Mouse (Mus musculus): ENCODE data around the gene Hyal3.

The Hyal3 gene

GRCm38 (mm10) chr9:107617461-107617860, 36.8 kb downstream of the Hyal3 start:
- DNase-seq (ENCODE audit: low spot score): no peak

GRCm38 (mm10) chr9:107618098-107618497, 37.5 kb downstream of the Hyal3 start:
- DNase-seq (ENCODE audit: low spot score): no peak

GRCm38 (mm10) chr9:107618778-107619545, 38.3 kb downstream of the Hyal3 start:
- no peak for DNase-seq (ENCODE audit: low spot score)

- no peak for DNase-seq (ENCODE audit: low spot score)
These were observed 38.9 kb downstream of the Hyal3 start for GRCm38 (mm10) chr9:107619546-107619879.

- DNase-seq (ENCODE audit: low spot score): no peak
These were observed 40.3 kb downstream of the Hyal3 start for GRCm38 (mm10) chr9:107620954-107621353.

- no peak for DNase-seq (ENCODE audit: low spot score)
These were observed 43.9 kb downstream of the Hyal3 start for GRCm38 (mm10) chr9:107624539-107624938.

GRCm38 (mm10) chr9:107624951-107625350, 44.3 kb downstream of the Hyal3 start:
- no peak for DNase-seq (ENCODE audit: low spot score)

- DNase-seq (ENCODE audit: low spot score): no peak
These were observed 44.9 kb downstream of the Hyal3 start for GRCm38 (mm10) chr9:107625351-107626128.

GRCm38 (mm10) chr9:107626158-107626843, 45.7 kb downstream of the Hyal3 start:
- DNase-seq (ENCODE audit: low spot score): no peak

GRCm38 (mm10) chr9:107626844-107627277, 46.2 kb downstream of the Hyal3 start:
- DNase-seq (ENCODE audit: low spot score): peak; percentile 98

GRCm38 (mm10) chr9:107627387-107628255, 47.0 kb downstream of the Hyal3 start:
- no peak for DNase-seq (ENCODE audit: low spot score)

- DNase-seq (ENCODE audit: low spot score): peak; percentile 55
These were observed 48.2 kb downstream of the Hyal3 start for GRCm38 (mm10) chr9:107628721-107629410.

- DNase-seq (ENCODE audit: low spot score): no peak
These were observed 48.8 kb downstream of the Hyal3 start for GRCm38 (mm10) chr9:107629411-107629730.

GRCm38 (mm10) chr9:107629901-107630425, 49.3 kb downstream of the Hyal3 start:
- DNase-seq (ENCODE audit: low spot score): peak; percentile 71

GRCm38 (mm10) chr9:107630576-107630975, 50.0 kb downstream of the Hyal3 start:
- DNase-seq (ENCODE audit: low spot score): peak; percentile 88

- DNase-seq (ENCODE audit: low spot score): no peak
These were observed 50.8 kb downstream of the Hyal3 start for GRCm38 (mm10) chr9:107631311-107631826.

- DNase-seq (ENCODE audit: low spot score): no peak
These were observed 51.2 kb downstream of the Hyal3 start for GRCm38 (mm10) chr9:107631861-107632260.

GRCm38 (mm10) chr9:107632478-107632877, 51.9 kb downstream of the Hyal3 start:
- no peak for DNase-seq (ENCODE audit: low spot score)

- DNase-seq (ENCODE audit: low spot score): peak; percentile 81
These were observed 52.6 kb downstream of the Hyal3 start for GRCm38 (mm10) chr9:107633091-107633660.

- DNase-seq (ENCODE audit: low spot score): no peak
These were observed 53.2 kb downstream of the Hyal3 start for GRCm38 (mm10) chr9:107633661-107634405.

All from embryo, embryonic 10.5 days (tissue).